Comparison of ENCODE assay signal across 9 mouse cellular contexts in genomic region chr7:116336226-116336625, GRCm38 (mm10). TPM values are rescaled to one million over a fixed set of nuclear protein-coding genes. Genes with fewer than 3 reads are reported as not detected.
DNase-seq lines count a peak whose midpoint lies in the region; ATAC-seq lines count a peak whose summit lies in the region.
"Had no signal": no experiment of that assay in that cellular context is flagged by ENCODE, and none has a peak within 500 bp of the region (broad histone marks: within the 10 kb centered on the region; RNA-seq: fewer than 3 reads in every experiment).

No protein-coding gene starts in this region.

- H3K4me1 ChIP-seq in intestine, embryonic 14.5 days (replicated peaks; ENCODE audit: control insufficient read depth, insufficient read depth, low read length), result peaks cover 5% of the 10 kb centered on the region; the same call in 1 of the 2 replicates
- H3K4me1 ChIP-seq in liver, embryonic 13.5 days (replicated peaks), result peaks cover 41% of the 10 kb centered on the region

- H3K27ac ChIP-seq in intestine, embryonic 14.5 days (ENCODE audit: low read depth), result no peak overlapping the region
- peak overlapping the region; percentile 3; the same call in 1 of the 2 replicates for H3K27ac ChIP-seq in liver, embryonic 13.5 days
- H3K27ac ChIP-seq: heart, embryonic 13.5 days had no signal

- H3K27me3 ChIP-seq in intestine, embryonic 14.5 days (replicated peaks; ENCODE audit: control insufficient read depth, insufficient read depth, low read length), result no peaks in the 10 kb centered on the region
- H3K27me3 ChIP-seq in liver, embryonic 13.5 days, result no peaks in the 10 kb centered on the region
- H3K27me3 ChIP-seq: heart, embryonic 13.5 days had no signal

- ATAC-seq in erythroblast, adult 5-6 weeks (replicated peaks; ENCODE audit: low FRiP score, poor library complexity, severe bottlenecking), result peak; percentile 55; the same call in 1 of the 2 replicates
- no peak for ATAC-seq in intestine, embryonic 14.5 days (replicated peaks; ENCODE audit: low FRiP score, low TSS enrichment, low read depth)
- no peak for ATAC-seq in liver, embryonic 13.5 days (ENCODE audit: low read depth)

- 31% methylated on average over 1 of the region's 1 CpGs for WGBS in intestine, embryonic 14.5 days
- 61% methylated on average over 1 of the region's 1 CpGs for WGBS in liver, embryonic 13.5 days (ENCODE audit: insufficient replicate concordance)

- H3K9ac ChIP-seq in intestine, embryonic 14.5 days (ENCODE audit: low read length), result no peak overlapping the region
- peak overlapping the region; percentile 31 for H3K9ac ChIP-seq in liver, embryonic 13.5 days
- H3K9ac ChIP-seq: heart, embryonic 13.5 days had no signal

- no peaks in the 10 kb centered on the region for H3K9me3 ChIP-seq in intestine, embryonic 14.5 days (ENCODE audit: control insufficient read depth, low read length)
- no peaks in the 10 kb centered on the region for H3K9me3 ChIP-seq in liver, embryonic 13.5 days (replicated peaks)
- H3K9me3 ChIP-seq: heart, embryonic 13.5 days had no signal

- no peak overlapping the region for H3K4me3 ChIP-seq in intestine, embryonic 14.5 days (ENCODE audit: low read depth, low read length)
- no peak overlapping the region for H3K4me3 ChIP-seq in liver, embryonic 13.5 days (replicated peaks)
- H3K4me3 ChIP-seq: heart, embryonic 13.5 days had no signal

- DNase-seq in ovary, adult 18-20 months (ENCODE audit: low spot score), result peak; percentile 7
- DNase-seq in ovary, postnatal 10 days (ENCODE audit: low spot score), result no peak
- peak; percentile 82 for DNase-seq in adrenal gland, postnatal 14 days
- DNase-seq in intestine, embryonic 14.5 days (ENCODE audit: low spot score), result peak; percentile 75
- peak; percentile 57 for DNase-seq in liver, embryonic 13.5 days
- peak; percentile 30 for DNase-seq in ovary, postnatal 36 days (ENCODE audit: low spot score)
- DNase-seq in thymus, postnatal 25 days, result peak; percentile 78

- peaks cover 42% of the 10 kb centered on the region for H3K36me3 ChIP-seq in intestine, embryonic 14.5 days (ENCODE audit: control insufficient read depth, insufficient read depth, low read length)
- peaks cover 27% of the 10 kb centered on the region for H3K36me3 ChIP-seq in liver, embryonic 13.5 days

- no peak overlapping the region for H3K4me2 ChIP-seq in intestine, embryonic 14.5 days (ENCODE audit: low read length)
- H3K4me2 ChIP-seq in liver, embryonic 13.5 days, result peak overlapping the region; percentile 41
- H3K4me2 ChIP-seq: heart, embryonic 13.5 days had no signal

RNA-seq across cellular contexts. Expression of gene Rps13, which starts 2.2 kb away (rescaled TPM):
- total RNA-seq in adrenal gland, postnatal 14 days (2021), result 485 and 551 TPM in 2 replicates
- total RNA-seq in erythroblast, adult 5-6 weeks (2015; ENCODE audit: low replicate concordance), result 414 and 431 TPM in 2 replicates
- total RNA-seq in erythroblast, adult 5-6 weeks (2017; ENCODE audit: low replicate concordance), result 293 and 496 TPM in 2 replicates
- polyA plus RNA-seq in intestine, embryonic 14.5 days (2014; fragmentation: Nextera tagmentation; extraction: Ambion mirVana), result 1,010 and 1,152 TPM in 2 replicates
- polyA plus RNA-seq in liver, embryonic 13.5 days (2015; fragmentation: Nextera tagmentation; extraction: Ambion mirVana), result 640 and 679 TPM in 2 replicates

RNA-seq across cellular contexts. Expression of gene Plekha7, which starts 28.1 kb away (rescaled TPM):
- total RNA-seq in adrenal gland, postnatal 14 days (2021), result 10.3 and 12.0 TPM in 2 replicates
- 2.1 TPM in 1 of 2 replicates, not detected in the other for total RNA-seq in erythroblast, adult 5-6 weeks (2015; ENCODE audit: low replicate concordance)
- total RNA-seq in erythroblast, adult 5-6 weeks (2017; ENCODE audit: low replicate concordance), result 0.17 TPM in 1 of 2 replicates, not detected in the other
- 10.7 and 10.8 TPM in 2 replicates for polyA plus RNA-seq in intestine, embryonic 14.5 days (2014; fragmentation: Nextera tagmentation; extraction: Ambion mirVana)
- polyA plus RNA-seq in liver, embryonic 13.5 days (2015; fragmentation: Nextera tagmentation; extraction: Ambion mirVana), result 2.5 and 3.5 TPM in 2 replicates
